Mouse (Mus musculus): ENCODE measurements around the gene Metap1. TPM values are rescaled to one million over a fixed set of nuclear protein-coding genes. Genes with fewer than 3 reads are reported as not detected.

Gene Metap1
- 10 to 100 TPM; 46.0 to 50.2 (median 47.7) TPM for total RNA-seq (2022)

DNA sequence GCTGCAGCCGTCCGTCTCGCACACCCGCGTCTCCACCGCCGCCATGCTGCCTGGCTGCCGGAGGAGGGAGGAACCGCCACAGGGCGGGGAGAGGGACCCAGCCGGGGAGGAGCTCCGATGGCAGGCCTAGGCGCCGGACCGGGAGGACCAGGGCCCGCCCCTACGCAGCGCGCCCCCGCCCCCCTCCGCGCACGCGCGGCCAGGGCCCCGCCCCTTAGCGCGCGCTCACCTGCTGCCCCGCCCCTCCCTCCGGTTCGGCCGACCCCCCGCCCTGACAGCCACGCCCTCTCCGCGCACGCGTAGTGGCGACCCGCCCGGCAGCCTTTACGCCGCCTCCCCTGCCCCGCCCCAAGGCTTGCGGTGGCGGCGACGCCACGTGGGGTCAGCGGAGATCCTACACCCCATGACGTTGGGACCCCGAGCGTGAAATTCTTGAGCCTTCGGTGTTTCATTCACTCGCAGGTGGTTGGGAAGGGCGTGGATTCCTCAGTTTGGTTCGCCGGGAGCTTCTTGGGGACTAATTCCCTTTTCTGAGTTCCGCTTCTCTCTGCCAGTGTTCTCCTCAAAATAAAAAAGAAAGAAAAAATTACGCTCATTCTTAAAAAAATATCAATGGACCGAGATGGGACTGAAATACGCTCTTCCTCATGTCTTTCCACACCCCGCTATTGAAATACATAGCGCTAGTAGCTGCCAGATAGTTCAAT, at the start of gene Metap1:
Gene Metap1, minus strand, starts transcription at position 189 of the 707 bp plus-strand sequence.
- peak; percentile 87 to 90 for DNase-seq (ENCODE audit: low spot score in 2 of 2)

DNA sequence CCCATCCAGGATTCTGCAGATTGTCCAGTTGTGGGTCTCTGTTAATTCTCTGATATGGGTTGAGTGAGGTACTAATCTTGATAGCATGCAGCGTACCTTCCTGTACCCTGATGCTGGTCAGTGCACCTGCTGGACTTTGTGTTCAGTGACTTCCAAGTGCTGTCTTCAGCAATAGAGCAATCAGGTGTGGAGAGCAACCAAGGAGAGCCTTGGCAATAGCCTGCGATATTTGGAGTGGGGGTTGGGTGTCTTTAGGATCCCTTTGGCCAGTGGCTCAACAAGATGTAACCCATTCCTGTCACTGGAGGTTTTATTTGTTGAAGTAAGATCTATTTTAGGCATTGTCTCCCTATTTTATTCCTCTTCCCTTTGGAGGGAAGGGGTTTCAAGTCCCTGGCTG, 46.7 kb upstream of the Metap1 start:
- no peak for DNase-seq (ENCODE audit: low spot score in 2 of 2)

DNA sequence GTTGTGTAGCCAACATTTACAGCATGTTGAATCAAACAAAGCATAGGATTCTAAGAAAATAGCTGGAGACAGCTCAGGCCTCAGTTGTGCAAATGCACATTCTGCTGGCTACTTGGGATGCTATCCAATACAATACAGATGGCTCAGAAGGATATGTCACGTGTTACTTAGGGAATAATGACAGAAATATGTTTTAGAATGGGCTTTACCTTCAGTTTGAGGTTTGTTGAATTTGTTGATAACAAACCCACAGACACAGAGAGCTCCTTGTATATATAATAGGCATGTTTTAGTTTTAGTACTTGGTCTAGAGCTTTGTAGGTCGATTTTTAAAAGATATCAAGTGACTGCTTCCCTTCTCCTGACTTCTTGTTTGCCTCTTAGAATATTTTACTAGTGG, 43.4 kb upstream of the Metap1 start:
- no peak for DNase-seq (ENCODE audit: low spot score in 2 of 2)

DNA sequence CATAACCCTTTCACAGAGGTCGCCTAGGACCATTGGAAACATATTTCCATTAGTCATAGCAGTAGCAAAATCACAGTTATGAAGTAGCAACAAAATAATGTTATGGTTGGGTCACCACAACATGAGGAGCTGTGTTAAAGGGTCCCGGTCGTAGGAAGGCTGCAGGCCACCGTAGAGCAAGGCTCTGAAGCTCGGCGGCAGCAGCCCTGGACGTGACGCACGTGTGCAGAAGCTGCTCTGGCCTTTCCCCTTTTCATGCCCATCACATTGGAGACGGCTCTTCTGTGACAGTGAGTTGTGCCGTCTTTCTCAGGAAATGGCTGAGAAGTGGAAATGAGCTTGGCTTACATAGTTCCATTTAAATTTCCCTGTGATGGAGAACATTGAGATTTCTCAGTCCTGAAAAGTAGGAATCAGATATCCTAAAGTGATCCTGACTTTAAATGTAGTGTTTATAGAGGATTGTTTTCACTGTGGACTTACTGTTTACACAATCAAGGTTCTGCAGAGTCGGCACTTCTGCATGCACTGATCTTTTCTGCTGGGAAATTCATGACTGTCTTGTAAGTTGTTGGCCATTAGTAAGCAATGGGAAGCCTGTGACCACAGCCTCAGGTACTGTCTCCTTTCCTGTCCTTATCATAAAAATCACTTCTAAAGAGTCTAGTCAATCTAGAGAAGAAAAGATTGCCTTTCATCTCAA, 42.3 kb upstream of the Metap1 start:
- DNase-seq (ENCODE audit: low spot score in 2 of 2), result no peak

DNA sequence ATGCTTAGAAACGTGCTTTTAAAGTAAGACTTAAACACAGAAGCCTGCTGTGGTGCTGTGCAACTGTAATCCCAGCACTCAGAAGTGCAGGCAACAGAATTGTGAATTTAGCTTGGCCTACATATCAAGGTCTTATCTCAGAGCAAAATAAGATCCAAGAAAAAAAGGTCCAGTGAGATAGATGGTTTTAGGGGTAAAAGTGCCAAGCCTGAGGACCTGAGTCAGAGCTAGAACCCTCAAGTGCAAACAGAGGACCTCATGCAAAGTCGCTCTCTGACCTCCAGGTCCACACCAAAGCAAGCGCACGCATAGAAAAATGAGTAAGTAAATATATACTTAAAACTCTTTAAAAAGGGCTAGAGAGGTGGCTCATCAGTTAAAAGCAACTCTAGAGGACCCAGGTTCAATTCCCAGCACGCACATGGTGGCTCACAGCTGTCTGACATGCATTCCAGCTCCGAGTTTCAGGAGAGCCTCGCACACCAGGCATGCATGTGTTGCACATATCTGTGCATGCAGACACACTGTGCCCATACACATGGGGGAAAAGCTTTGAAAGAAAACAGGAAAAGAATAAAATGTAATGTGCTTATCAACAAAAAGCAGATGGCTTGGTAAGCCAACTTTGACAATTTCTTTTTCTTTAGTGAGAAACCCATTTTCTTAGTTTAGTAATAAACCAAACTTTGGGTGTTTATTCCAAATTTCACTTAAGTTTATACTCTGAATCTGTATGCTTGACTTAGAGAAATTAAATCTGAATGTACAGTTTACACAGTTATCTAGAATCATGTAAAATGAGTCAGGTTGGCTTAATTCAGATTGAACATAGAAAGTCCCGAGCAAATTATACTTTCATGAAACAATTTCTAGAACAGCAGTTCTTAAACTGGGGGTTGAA, 41.5 kb upstream of the Metap1 start:
- no peak for DNase-seq (ENCODE audit: low spot score in 2 of 2)

DNA sequence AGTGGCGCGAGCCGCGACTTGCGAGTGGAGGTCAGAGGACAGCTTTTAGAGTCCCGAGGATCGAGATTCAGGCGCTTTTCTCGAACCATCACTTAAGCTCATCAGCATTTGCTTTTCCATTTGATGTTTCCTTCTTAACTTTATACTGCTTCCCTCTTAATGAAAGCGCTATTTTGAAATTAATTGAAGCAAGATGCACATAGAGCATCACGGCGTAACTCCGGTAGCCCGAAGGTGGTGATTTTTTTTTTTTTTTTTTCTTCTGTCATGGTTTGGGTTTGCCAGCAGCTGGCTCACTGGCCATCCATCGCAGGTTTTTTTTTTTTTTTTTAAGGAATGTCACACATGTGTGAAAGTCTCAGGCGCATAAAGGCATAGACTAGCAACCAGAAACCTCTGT, 39.0 kb upstream of the Metap1 start:
- DNase-seq (ENCODE audit: low spot score in 2 of 2), result no peak

DNA sequence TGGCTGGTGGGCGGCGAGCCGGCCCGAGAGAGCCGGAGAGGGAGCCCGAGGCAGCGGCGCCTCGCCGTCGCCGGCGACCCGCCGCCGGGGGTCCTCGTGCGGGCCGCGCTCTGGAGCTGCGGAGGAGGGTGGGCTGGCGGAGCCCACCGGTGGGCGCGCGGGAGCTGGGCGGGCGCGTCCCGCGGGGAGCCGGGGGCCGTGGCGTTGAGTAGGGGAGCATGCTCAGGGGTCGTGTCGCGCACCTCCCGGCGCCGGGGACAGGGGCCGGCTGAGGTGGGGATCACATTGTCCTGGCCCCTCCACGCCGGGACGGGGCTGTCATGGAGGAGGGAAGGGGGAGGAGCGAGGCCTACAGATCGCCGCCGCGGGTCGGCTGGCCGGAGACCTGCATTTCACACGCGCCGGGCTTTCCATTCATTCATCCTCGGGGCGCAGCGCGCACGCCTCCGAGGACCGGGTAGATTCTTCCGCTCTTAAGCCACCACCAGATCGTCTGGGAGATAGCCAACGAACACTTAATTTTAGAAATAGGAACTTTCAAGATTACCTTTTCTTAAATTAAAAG, 38.4 kb upstream of the Metap1 start:
- peak in 1 of 2 experiments; percentile 35 for DNase-seq (ENCODE audit: low spot score in 2 of 2)

DNA sequence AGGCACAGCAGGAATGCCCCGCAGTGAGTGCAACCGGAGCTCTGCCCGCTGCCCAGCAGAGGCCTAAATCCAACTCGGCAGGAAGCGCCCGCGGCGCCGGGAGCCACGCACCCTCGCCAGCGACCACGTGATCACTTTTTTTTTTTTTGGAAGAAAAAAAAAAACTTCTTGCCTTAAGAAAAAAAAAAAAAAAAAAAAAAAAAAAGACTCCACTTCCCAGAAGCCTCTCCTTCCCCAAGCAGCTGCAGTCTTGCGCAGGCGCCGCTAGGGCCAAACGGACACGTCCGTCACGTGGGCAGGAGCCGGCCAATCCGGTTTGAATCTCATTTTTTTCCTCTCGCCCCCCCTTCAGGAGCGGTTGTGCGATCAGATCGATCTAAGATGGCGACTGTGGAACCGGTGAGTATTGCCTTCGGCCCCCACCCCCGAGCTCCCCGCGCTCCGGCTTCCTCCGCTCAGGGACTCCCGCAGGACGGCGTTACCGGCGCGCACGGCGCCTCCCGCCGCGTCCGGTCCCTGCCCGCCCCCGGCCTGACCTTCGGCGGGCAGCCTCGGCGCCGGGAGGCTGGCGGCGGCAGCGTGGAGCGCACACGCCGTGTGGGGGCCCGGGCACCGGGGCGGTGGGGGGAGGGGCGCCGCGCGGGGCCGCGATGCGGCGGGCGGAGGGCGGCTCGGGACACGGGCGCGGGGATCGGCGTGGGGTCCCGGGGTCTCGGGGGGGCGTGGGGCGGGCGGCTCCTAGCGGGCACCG, 37.8 kb upstream of the Metap1 start:
- DNase-seq (ENCODE audit: low spot score in 2 of 2), result peak; percentile 97 to 98

DNA sequence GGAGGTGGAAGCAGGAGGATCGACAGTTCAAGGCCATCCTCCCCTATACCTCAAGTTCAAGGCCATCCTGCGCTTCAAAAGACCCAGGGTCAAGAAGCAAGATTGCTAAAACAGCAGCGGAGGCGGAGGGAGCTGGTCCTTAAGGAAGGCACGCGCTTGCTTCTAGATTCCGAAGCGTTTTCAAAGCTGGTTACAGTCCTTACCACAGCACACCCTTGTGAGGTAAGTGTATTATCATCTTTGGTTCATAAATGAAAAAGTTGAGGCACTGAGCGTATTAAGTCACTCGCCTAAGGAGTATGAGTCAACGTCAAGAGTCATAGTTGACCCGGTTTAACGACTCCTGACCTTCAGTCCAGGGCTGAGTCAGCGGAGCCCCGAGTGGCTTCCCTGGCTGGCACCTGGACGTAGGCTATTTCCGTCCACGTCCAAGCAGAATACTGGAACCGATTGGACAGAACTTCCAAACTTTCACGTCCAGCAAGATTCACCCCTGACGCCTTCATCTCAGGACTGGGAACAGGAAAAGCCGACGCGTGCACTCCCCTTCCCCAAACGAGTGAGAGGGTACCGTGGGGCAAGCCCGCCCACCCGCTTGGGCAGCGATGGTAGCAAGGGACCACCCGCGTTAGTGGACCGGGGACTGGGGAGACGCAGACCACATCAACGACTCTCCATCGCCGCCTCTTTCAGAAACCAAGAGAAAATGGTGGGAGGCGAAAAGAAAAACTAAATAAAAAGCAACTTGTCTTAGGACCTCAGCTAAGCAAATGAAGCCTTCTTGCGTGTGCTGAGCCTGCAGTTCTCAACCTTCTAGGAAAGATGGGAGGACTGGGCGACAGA, 37.0 kb upstream of the Metap1 start, which contains the start of gene Eif4e:
Gene Eif4e, plus strand, starts transcription at position 107 of the 843 bp plus-strand sequence.
- peak; percentile 15 to 33 for DNase-seq (ENCODE audit: low spot score in 2 of 2)

DNA sequence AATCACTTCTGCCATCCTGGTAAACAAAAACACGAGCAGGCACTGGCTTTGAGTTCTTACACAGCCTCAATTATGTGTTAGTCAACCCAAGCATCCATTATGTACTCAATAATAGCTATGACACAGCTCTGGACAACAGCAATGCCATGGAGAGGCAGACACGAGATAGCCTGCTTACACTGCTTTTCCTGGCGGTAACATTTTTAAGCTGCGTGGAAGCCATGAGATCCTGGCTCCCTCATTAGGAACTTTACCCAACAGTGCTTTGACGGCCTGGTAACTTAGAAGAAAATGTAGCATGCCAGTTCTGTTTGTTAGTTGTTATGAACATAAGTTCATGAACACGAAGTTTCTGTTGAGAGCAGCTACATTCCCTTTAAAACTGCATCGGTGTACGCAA, 36.2 kb upstream of the Metap1 start:
- DNase-seq (ENCODE audit: low spot score in 2 of 2), result no peak

DNA sequence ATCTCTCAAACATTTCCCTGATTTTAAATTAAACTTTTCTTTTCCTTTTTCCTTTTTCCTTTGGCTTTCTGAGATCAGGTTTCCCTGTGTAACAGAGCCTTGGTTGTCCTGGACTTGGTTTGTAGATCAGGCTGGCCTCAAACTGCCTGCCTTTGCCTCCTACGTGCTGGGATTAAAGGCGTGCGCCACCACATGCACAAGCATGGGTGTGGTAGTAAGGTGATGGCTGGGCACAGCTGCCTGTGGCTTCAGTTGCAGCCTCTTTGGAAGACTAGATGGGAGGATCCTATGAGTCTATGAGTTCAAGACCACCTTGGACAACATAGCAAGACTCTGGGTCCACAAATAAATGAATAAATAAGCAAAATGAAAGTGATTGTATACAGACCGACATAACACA, 34.6 kb upstream of the Metap1 start:
- no peak for DNase-seq (ENCODE audit: low spot score in 2 of 2)

DNA sequence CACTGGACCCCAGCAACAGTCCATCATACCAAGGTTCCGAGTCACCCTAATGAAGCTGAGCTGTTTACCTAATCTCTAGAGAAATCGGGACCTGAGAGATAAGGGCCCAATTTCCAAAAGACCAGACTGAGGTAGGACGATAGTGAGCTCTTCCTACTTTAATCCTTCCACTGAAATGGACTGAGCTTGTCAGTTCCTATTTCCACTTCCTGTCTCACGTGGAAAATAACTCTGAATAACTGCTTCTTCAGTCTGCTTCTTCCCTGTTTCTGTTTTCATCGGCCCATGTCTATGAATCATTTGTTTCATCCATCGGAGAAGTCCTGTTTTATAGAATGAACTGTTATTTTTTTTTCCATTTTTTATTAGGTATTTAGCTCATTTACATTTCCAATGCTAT, 29.9 kb upstream of the Metap1 start:
- no peak for DNase-seq (ENCODE audit: low spot score in 2 of 2)

DNA sequence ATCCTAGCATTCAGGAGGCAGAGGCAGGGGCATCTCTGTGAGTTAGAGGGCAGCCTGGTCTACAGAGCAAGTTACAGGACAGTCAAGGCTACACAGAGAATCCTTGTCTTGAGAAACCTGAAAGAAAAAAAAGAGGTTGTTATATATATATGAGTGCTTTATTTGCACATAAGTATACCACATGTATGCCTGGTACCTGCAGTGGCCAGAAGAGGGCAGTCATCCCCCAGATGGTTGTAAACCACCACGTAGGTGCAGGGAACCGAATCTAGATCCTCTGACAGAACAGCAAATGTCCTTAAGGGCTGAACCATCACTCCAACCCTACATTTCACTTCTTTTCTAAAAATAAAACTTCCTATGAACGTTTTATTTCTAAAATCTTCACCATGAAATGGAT, 28.6 kb upstream of the Metap1 start:
- no peak for DNase-seq (ENCODE audit: low spot score in 2 of 2)

DNA sequence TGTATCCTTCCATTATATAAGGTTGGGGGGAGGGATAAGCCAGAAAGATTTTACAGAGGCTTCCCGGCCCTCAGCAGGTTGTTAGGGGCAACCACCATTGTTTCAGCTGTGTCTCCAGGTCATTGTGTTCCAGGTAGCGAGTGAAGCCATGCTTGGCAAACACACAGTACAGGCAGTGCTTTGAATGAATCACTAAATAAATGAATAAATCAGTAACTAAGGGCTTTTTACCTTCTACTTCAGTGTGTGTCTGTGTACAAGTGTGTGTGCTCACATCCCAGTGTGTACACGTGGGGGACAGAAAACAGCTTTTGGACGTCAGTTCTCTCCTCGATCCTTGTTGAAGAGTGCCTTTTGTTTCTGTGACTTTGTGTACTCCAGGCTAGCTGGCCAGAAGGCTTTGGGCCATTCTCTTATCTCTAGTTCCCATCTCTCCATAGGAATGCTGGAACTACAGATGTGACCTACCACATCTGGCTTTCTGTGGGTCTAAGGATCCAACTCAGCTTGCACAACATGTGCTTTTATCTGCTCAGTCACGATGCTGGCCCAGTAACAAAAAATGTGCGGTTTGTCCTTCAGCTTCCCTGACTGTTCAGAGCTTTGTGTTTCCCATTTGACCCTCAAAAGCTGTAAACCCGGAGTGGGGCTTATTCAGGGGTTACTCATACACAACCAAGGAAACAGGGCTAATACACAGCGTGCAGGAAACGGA, 26.5 kb upstream of the Metap1 start:
- DNase-seq (ENCODE audit: low spot score in 2 of 2), result no peak

DNA sequence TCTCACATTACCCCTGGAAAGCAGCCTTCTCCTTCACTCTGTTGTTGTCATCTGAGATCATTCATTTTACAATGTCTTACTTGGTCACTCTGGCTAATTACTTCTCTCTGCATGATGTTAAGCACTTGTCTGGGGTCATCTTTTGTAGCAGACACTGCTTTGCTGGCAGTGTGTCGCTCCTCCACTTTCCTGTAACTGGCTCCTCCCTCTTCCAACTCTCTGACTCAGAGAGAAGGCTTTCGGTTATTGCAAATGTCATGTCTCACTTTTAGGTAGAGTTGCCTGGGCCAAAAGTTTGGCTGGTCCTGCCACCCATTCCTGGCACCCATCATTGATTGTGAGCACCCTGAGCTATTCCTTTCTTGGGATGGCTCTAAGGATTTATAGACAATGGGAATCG, 25.4 kb upstream of the Metap1 start:
- no peak for DNase-seq (ENCODE audit: low spot score in 2 of 2)

DNA sequence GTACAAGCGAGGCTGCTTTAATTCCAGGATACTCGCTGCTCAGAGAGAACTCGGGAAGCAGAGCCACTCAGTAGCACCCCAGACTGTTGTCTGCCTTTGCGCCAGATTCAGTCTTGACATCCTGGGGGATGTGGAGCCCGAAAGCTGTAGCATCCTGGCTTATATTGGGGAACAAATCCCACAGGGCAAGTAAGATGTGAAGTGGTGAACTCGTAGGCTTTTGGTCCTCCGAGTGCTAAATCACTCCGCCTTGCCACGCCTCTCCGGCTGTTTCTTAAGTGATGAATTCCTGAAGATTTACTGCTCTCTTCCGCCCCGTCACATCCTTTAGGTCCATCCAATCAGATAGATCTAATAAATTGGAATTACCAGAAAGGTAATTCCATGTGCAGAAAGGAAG, 23.9 kb upstream of the Metap1 start:
- DNase-seq (ENCODE audit: low spot score in 2 of 2), result no peak

DNA sequence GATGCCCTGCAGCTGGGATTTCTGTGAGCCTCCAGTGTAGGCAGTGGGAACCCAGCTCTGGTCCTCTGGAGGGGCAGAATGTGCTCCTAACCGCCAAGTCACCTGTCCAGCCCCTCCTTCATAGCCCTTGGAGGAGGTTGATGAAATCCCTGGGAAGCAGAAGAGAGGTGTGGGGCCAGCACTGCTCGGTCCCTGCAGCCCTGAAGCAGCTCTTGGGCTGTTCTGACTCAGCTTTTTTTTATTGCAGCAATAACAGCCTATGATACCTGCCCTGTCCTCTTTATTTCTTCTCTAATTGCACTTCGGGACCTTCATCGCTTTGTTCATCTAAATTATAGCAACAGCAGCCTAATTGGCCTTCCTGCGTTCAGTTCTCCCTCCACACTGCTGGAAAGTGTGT, 21.2 kb upstream of the Metap1 start:
- no peak for DNase-seq (ENCODE audit: low spot score in 2 of 2)

DNA sequence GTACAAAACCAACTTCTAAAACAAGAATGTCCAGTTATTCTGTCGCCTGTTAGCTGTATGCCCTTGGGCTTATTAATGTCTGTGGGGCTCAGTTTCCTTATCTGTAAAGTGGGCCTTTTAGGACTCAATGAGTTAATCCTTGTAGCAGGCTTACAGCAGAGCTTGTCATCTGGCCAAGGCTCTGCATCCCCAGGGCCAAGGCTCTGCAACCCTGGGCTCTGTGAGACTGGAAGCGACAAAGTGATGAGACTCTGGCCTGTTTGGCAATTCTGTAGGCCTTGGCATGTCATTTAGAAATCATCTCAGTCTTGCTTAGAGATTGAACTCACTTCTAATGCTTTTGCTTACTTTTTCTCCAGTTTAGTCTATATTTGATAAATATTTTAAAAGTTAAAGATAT, 20.3 kb upstream of the Metap1 start:
- DNase-seq (ENCODE audit: low spot score in 2 of 2), result no peak

DNA sequence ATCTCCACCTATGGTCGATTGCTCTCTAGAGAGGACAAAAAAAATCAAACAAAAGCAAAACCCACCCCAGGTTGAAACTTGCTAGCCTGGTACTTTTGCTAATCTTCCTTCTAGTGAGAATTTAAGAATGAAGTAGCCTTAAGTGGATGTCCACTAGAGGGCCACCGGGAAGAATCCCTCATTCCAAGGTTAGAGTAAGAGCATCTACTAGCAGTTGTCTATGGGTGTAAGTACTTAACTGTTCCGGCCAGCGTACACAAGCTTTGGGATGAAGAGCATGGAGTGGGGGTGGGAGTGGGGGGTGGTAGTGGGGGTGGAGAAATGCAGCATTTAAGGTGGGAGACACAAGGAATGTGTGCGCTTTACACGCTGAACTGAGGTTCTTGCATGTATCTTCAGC, 17.4 kb upstream of the Metap1 start:
- DNase-seq (ENCODE audit: low spot score in 2 of 2), result peak in 1 of 2 experiments; percentile 33

Measured in layer of hippocampus, adult 8-10 months (tissue).